ENCODE assay signal across 19 mouse cellular contexts in genomic region chr1:80730174-80730573, GRCm38 (mm10). TPM values are rescaled to one million over a fixed set of nuclear protein-coding genes. Genes with fewer than 3 reads are reported as not detected.
A peak's percentile ranks its signal among the peaks of the same experiment; 100 is the strongest.
DNase-seq lines count a peak whose midpoint lies in the region; ATAC-seq lines count a peak whose summit lies in the region.
"Had no signal": no experiment of that assay in that cellular context is flagged by ENCODE, and none has a peak within 500 bp of the region (broad histone marks: within the 10 kb centered on the region; RNA-seq: fewer than 3 reads in every experiment).

No protein-coding gene starts in this region.

- H3K27me3 ChIP-seq in embryonic facial prominence, embryonic 14.5 days (replicated peaks; ENCODE audit: control insufficient read depth, insufficient read depth, low read length) = no peaks in the 10 kb centered on the region
- no peaks in the 10 kb centered on the region for H3K27me3 ChIP-seq in kidney, embryonic 14.5 days (ENCODE audit: control insufficient read depth, insufficient read depth, low read length)
- H3K27me3 ChIP-seq in neural tube, embryonic 15.5 days (replicated peaks) = no peaks in the 10 kb centered on the region
- H3K27me3 ChIP-seq: forebrain, embryonic 12.5 days; forebrain, embryonic 15.5 days; hindbrain, embryonic 12.5 days; hindbrain, embryonic 15.5 days had no signal

- no peak overlapping the region for H3K4me3 ChIP-seq in embryonic facial prominence, embryonic 14.5 days (ENCODE audit: low read depth, low read length)
- H3K4me3 ChIP-seq in kidney, embryonic 14.5 days (ENCODE audit: low read length) = no peak overlapping the region
- no peak overlapping the region for H3K4me3 ChIP-seq in neural tube, embryonic 15.5 days (replicated peaks)
- H3K4me3 ChIP-seq: erythroblast, embryonic 14.5 days; forebrain, embryonic 12.5 days; forebrain, embryonic 15.5 days; hindbrain, embryonic 12.5 days; hindbrain, embryonic 15.5 days had no signal

- ATAC-seq in embryonic facial prominence, embryonic 14.5 days (ENCODE audit: low read depth) = no peak
- ATAC-seq in megakaryocyte, adult 5-6 weeks (ENCODE audit: poor library complexity, severe bottlenecking) = peak; percentile 63
- ATAC-seq in kidney, embryonic 14.5 days (ENCODE audit: low FRiP score, low TSS enrichment) = no peak
- no peak for ATAC-seq in neural tube, embryonic 15.5 days (ENCODE audit: low FRiP score)
- ATAC-seq: forebrain, embryonic 15.5 days; intestine, postnatal 0 days had no signal

- no peaks in the 10 kb centered on the region for H3K9me3 ChIP-seq in embryonic facial prominence, embryonic 14.5 days (ENCODE audit: control insufficient read depth, low read length)
- no peaks in the 10 kb centered on the region for H3K9me3 ChIP-seq in kidney, embryonic 14.5 days (ENCODE audit: control insufficient read depth, low read length)
- no peaks in the 10 kb centered on the region for H3K9me3 ChIP-seq in neural tube, embryonic 15.5 days (replicated peaks)
- H3K9me3 ChIP-seq: forebrain, embryonic 12.5 days; forebrain, embryonic 15.5 days; hindbrain, embryonic 12.5 days; hindbrain, embryonic 15.5 days had no signal

- H3K36me3 ChIP-seq in embryonic facial prominence, embryonic 14.5 days (ENCODE audit: control insufficient read depth, insufficient read depth, low read length) = no peaks in the 10 kb centered on the region
- no peaks in the 10 kb centered on the region for H3K36me3 ChIP-seq in kidney, embryonic 14.5 days (ENCODE audit: control insufficient read depth, insufficient read depth, low read length)
- no peaks in the 10 kb centered on the region for H3K36me3 ChIP-seq in neural tube, embryonic 15.5 days
- H3K36me3 ChIP-seq: forebrain, embryonic 12.5 days; forebrain, embryonic 15.5 days; hindbrain, embryonic 12.5 days; hindbrain, embryonic 15.5 days had no signal

- 81% methylated on average over 4 of the region's 4 CpGs for WGBS in embryonic facial prominence, embryonic 14.5 days
- WGBS in kidney, embryonic 14.5 days = 91% methylated on average over 4 of the region's 4 CpGs
- 94% methylated on average over 4 of the region's 4 CpGs for WGBS in neural tube, embryonic 15.5 days

- H3K27ac ChIP-seq in embryonic facial prominence, embryonic 14.5 days (replicated peaks; ENCODE audit: low read depth, low read length) = peak overlapping the region; percentile 23; the same call in 1 of the 2 replicates
- no peak overlapping the region for H3K27ac ChIP-seq in kidney, embryonic 14.5 days (ENCODE audit: low read depth, low read length)
- H3K27ac ChIP-seq in neural tube, embryonic 15.5 days (replicated peaks) = no peak overlapping the region
- H3K27ac ChIP-seq: forebrain, embryonic 12.5 days; forebrain, embryonic 15.5 days; hindbrain, embryonic 12.5 days; hindbrain, embryonic 15.5 days had no signal

- H3K9ac ChIP-seq in embryonic facial prominence, embryonic 14.5 days (ENCODE audit: low read depth, low read length) = no peak overlapping the region
- H3K9ac ChIP-seq in kidney, embryonic 14.5 days (ENCODE audit: low read depth, low read length) = no peak overlapping the region
- no peak overlapping the region for H3K9ac ChIP-seq in neural tube, embryonic 15.5 days (replicated peaks)
- H3K9ac ChIP-seq: forebrain, embryonic 12.5 days; forebrain, embryonic 15.5 days; hindbrain, embryonic 12.5 days; hindbrain, embryonic 15.5 days had no signal

- DNase-seq in 416B (ENCODE audit: low read depth) = peak; percentile 72
- DNase-seq in embryonic facial prominence, embryonic 14.5 days (ENCODE audit: low spot score) = no peak
- no peak for DNase-seq in heart, adult 11 months
- DNase-seq: adrenal gland, adult 8-10 months; adrenal gland, postnatal 25 days; cerebellum, adult 11-12 months; cerebellum, adult 8-10 months; cerebellum, postnatal 14 days; gastrocnemius, postnatal 25 days had no signal

- H3K4me1 ChIP-seq in embryonic facial prominence, embryonic 14.5 days (ENCODE audit: control insufficient read depth, insufficient read depth, low read length) = peaks cover 7% of the 10 kb centered on the region; the same call in 1 of the 2 replicates
- H3K4me1 ChIP-seq in kidney, embryonic 14.5 days (ENCODE audit: control insufficient read depth, insufficient read depth, low read length) = no peaks in the 10 kb centered on the region
- no peaks in the 10 kb centered on the region for H3K4me1 ChIP-seq in neural tube, embryonic 15.5 days
- H3K4me1 ChIP-seq: forebrain, embryonic 12.5 days; forebrain, embryonic 15.5 days; hindbrain, embryonic 12.5 days; hindbrain, embryonic 15.5 days had no signal

- H3K4me2 ChIP-seq in embryonic facial prominence, embryonic 14.5 days (ENCODE audit: low read depth, low read length) = no peak overlapping the region
- no peak overlapping the region for H3K4me2 ChIP-seq in kidney, embryonic 14.5 days (replicated peaks; ENCODE audit: low read depth, low read length)
- H3K4me2 ChIP-seq in neural tube, embryonic 15.5 days = no peak overlapping the region
- H3K4me2 ChIP-seq: forebrain, embryonic 12.5 days; forebrain, embryonic 15.5 days; heart, embryonic 11.5 days; hindbrain, embryonic 12.5 days; hindbrain, embryonic 15.5 days had no signal

RNA-seq across cellular contexts. Expression of gene Dock10, which starts 28.2 kb away (rescaled TPM):
- 9.2 and 10.2 TPM in 2 replicates for polyA plus RNA-seq in embryonic facial prominence, embryonic 14.5 days (2014; fragmentation: Nextera tagmentation; extraction: Ambion mirVana)
- total RNA-seq in megakaryocyte, adult 5-6 weeks (2015) = 168 and 183 TPM in 2 replicates
- 149 and 166 TPM in 2 replicates for total RNA-seq in megakaryocyte, adult 5-6 weeks (2017)
- polyA plus RNA-seq in kidney, embryonic 14.5 days (2014; fragmentation: Nextera tagmentation; extraction: Ambion mirVana) = 4.2 and 7.1 TPM in 2 replicates
- polyA plus RNA-seq in neural tube, embryonic 15.5 days (2015; fragmentation: Nextera tagmentation; extraction: Ambion mirVana) = 5.8 and 9.7 TPM in 2 replicates
